Mouse (Mus musculus) heart, postnatal 14 days (tissue): ENCODE measurements at regions not wholly inside any gene's neighbourhood (a gene's known extent, or its start where the extent isn't known, plus 50 kb on each side); places are given as distances from the start of the nearest gene placed in this dataset.
A peak's percentile ranks its signal among the peaks of the same experiment; 100 is the strongest.
"Not testable (repeated sequence)": the region's sequence is repeated elsewhere in the genome, so short reads cannot be mapped to it uniquely, and the experiment has no call there.

Source experiments
- DNase-seq, 2 experiments: peaks; one replicate each; pipeline ENCODE4 v3.0.0; 2021 to 2022
- intact Hi-C: fragments of 180-260 bp; cut with DNase I; formaldehyde crosslinking; loops from one replicate; pipeline ENCODE4 v1.15.1; 2025

- DNase-seq = no peak
- intact Hi-C loops = no loop called here
Measured at GRCm38 (mm10) chr10:38458975-38459374, 362.6 kb downstream of the Rfpl4b start.

GRCm38 (mm10) chr10:38458424-38458823, 363.2 kb downstream of the Rfpl4b start:
- intact Hi-C loops = no loop called here
- no peak for DNase-seq

DNA sequence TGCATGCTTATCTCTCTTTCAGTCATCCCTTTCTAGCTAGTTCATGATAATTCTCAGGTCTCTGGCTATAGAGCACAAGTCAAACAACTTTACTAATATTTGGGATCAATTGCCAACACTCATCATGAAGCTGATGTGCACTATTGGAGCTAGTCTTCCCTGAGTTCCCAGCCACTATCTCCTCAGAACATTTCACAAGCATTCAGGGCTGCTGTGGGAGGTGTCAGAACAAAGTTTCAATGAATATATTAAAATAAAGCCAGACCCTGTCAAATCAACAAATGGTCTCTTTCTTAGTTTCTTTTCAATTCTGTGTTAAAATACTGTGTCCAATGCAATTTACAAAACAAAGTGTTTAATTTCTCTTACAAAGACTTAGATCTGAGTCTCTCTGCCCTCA, 364.8 kb downstream of the Rfpl4b start:
- intact Hi-C loops = no loop called here
- no peak for DNase-seq

DNA sequence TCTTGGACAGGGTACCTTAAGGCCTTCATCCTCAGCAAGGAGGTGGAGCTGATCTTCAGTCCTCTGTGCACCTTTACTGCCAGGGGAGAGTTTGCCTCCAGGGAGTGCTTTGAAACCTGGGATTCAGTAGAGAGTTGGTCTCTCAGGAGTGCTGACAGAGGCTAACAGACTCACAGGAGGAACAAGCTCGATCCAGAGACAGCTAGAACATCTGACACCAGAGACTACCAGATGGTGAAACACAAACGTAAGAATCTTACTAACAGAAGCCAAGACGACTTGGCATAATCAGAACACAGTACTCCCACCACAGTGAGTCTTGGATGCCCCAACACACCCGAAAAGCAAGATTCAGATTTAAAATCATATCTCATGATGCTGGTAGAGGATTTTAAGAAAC, 372.3 kb downstream of the Rfpl4b start:
- no peak for DNase-seq
- intact Hi-C loops = no loop called here

DNA sequence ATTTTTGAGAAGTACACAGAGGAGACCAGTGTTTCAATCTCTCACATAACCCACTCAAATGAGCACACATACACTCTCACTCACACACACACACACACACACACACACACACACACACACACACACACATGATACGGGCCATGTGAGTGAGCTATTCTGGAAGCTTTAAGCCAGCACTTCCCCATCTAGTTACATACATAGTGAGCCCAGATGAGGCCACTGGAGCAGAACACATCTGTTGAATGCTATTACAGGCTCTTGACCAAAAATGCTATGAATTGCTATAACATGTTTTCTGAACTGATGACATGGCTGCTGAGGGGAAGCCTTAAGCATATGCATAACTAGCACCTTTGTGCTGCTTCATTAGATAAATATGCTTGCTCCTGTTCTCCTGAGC, 373.9 kb downstream of the Rfpl4b start:
- DNase-seq = no peak
- intact Hi-C loops = no loop called here

DNA sequence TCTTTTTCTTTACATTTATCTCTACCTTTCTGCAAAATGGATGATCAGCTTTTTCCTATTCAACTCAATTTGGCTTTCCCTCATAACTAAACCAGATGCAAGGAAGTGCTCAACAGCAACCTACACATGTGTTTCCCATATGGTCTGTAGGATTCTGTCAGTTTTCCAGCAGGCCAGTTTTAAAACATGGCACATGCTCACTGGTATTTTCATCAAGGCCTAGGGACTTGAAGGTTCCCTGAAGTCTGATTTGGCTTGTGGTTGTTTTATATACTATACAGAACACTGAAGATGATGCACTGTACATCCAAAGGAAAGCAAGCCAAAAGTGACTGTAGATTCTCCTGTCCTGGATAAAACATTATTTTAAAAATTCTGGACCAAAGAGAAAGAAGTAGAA, 374.3 kb downstream of the Rfpl4b start:
- intact Hi-C loops = no loop called here
- no peak for DNase-seq

GRCm38 (mm10) chr10:38439286-38439685, 382.3 kb downstream of the Rfpl4b start:
- intact Hi-C loops = no loop called here

GRCm38 (mm10) chr10:38436907-38437306, 384.7 kb downstream of the Rfpl4b start:
- no peak for DNase-seq
- intact Hi-C loops = no loop called here

More at GRCm38 (mm10) chr10:38439286-38439685, 382.3 kb downstream of the Rfpl4b start:
- DNase-seq = no peak

- intact Hi-C loops = no loop called here
- DNase-seq = no peak
Measured at GRCm38 (mm10) chr10:38421541-38421940, 400.0 kb downstream of the Rfpl4b start.

DNA sequence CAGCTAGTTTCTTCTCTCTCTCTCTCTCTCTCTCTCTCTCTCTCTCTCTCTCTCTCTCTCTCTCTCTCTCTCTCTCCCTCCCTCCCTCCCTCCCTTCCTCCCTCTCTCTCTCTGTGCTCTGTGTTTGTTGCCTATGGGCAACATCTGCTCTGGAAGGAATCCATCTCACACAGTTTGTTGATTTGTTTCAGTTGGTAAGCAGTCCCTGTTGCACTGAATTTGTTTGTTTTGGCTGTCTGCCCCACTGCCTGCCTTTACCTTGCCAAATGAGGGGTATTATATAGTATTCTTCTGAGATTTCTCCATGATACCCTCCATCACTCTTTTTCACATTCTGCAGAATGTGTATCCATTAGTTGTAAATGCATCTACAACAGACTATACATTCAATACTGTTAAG, 401.8 kb downstream of the Rfpl4b start:
- intact Hi-C loops = no loop called here
- DNase-seq = no peak

GRCm38 (mm10) chr10:38383161-38383560, 438.4 kb downstream of the Rfpl4b start:
- no peak for DNase-seq
- intact Hi-C loops = no loop called here

GRCm38 (mm10) chr10:38381873-38382296, 439.7 kb downstream of the Rfpl4b start:
- DNase-seq = no peak
- intact Hi-C loops = no loop called here

DNA sequence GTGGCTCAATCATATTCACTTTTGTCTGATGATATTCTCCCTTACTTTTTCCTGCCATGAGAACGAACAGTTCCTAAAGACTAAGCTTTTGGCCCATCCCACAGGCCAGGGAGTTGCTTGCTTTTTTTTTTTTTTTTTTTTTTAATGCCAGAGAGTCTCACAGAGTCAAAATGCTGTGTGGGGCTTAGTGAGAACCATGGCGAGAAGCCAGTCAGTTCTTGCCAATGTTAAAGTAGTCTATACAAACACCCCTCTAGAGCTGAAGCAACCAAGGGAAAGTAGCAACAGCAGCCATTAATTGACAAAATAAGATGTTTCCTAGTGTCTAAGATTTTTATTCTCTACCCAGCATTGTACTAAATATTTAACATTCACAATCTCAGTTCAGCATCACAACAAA, 441.2 kb downstream of the Rfpl4b start:
- no peak for DNase-seq
- intact Hi-C loops = no loop called here

- no peak for DNase-seq
- intact Hi-C loops = no loop called here
Measured at GRCm38 (mm10) chr10:38366776-38367175, 454.8 kb downstream of the Rfpl4b start.

GRCm38 (mm10) chr10:38364876-38365275, 456.7 kb downstream of the Rfpl4b start:
- DNase-seq = no peak
- intact Hi-C loops = no loop called here

DNA sequence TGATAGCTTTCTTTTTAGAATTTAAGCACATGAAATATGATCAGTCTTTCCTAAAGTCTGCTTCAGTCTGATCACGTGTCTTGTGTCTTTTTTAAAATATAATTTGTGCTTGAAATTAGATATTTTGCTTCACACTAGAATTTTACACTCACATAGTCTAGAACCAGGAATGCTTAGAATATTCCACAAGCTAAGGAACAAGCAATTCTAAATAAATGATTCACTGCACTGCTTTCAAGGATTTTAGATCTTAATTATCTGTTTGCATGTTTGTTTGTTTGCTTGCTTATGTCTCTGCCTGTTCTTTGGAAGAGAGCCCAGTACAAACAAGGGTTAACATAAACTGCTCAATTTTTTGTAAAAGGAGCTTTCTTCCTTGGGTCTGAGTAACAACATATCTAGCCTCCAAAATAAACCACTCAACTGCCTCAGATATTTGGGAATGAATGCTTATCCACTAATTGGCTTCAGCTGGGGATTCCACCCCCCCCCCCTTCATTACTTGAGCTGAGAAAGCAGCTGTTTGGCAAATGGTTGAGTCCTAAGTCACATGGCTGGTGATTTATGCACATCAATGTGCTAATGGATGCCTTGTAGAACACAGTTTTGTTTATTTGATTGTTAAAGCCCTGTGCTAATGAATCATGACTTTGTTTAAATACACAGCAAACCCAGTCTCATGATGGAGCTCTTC, 463.9 kb downstream of the Rfpl4b start:
- no peak for DNase-seq
- intact Hi-C loops = no loop called here

- DNase-seq = no peak
- intact Hi-C loops = no loop called here
Measured at GRCm38 (mm10) chr10:38353973-38354372, 467.6 kb downstream of the Rfpl4b start.

GRCm38 (mm10) chr10:38353526-38353925, 468.1 kb downstream of the Rfpl4b start:
- no peak for DNase-seq
- intact Hi-C loops = no loop called here

- intact Hi-C loops, DNase-seq: not testable (repeated sequence)
Measured at GRCm38 (mm10) chr10:38347029-38347428, 474.6 kb downstream of the Rfpl4b start.

- intact Hi-C loops = no loop called here
- DNase-seq = no peak
Measured at GRCm38 (mm10) chr10:38340406-38341175, 481.0 kb downstream of the Rfpl4b start.

DNA sequence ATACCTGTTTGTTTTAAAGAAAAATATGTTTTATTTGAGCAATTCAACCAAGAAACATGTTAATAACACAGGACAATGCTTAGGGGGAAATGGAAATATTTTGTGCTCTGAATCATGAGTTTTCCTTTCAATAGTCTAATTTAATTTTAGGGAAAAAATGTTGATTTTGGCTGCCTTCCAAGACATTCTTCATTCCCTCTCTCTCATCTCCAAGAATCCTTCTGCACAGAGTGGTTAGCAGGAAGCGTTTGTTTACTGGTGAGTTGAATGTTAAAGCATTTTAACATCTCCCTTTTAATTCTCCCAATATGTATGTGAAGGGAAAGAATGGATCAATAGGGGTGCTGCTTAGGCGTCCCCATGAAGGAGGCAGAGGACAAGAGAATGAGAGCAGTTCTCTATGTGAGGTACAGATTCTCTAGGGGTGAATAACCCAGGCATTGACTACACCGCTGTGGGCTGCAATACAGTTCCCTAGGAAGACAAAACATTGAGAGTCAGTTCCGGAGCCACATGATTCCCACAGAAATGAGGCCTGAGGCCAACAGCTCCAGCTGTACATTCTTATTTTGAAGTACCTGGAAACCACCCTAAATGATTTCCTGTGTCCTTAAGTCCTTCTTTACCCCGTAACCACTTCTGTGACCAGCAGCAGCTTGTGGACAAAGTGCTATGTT, 512.7 kb downstream of the Rfpl4b start:
- intact Hi-C loops = no loop called here
- peak in 1 of 2 experiments; percentile 7 for DNase-seq

GRCm38 (mm10) chr10:38295724-38296123, 525.9 kb downstream of the Rfpl4b start:
- intact Hi-C loops = no loop called here
- DNase-seq = no peak
